Mouse (Mus musculus) retina, adult 2 months (tissue): ENCODE measurements around the gene Exoc3.

Experiments
- DNase-seq: peaks from one replicate; pipeline ENCODE4 v3.0.0-alpha.2; 2012; ENCODE audit warnings: low read depth, low spot score

The Exoc3 gene

GRCm38 (mm10) chr13:74208317-74208985 lies at the start of gene Exoc3:
Gene Exoc3, minus strand, starts transcription at chr13:74208732.
- peak; percentile 80 for DNase-seq

- no peak for DNase-seq
Observed at GRCm38 (mm10) chr13:74246494-74246893, 38.0 kb upstream of the Exoc3 start.

- DNase-seq, result no peak
Observed at GRCm38 (mm10) chr13:74245899-74246231, 37.3 kb upstream of the Exoc3 start.

- DNase-seq, result no peak
Observed at GRCm38 (mm10) chr13:74245214-74245898, 36.8 kb upstream of the Exoc3 start.

- DNase-seq, result no peak
Observed at GRCm38 (mm10) chr13:74237574-74237973, 29.0 kb upstream of the Exoc3 start.

- DNase-seq, result peak; percentile 58
Observed at GRCm38 (mm10) chr13:74220659-74221058, 12.1 kb upstream of the Exoc3 start.

- no peak for DNase-seq
Observed at GRCm38 (mm10) chr13:74218441-74218840, 9.9 kb upstream of the Exoc3 start.

GRCm38 (mm10) chr13:74208986-74209345 lies 434 bp upstream of the Exoc3 start:
- DNase-seq, result no peak

GRCm38 (mm10) chr13:74196451-74196850 lies 12.1 kb downstream of the Exoc3 start:
- DNase-seq, result no peak

GRCm38 (mm10) chr13:74192613-74193012 lies 15.9 kb downstream of the Exoc3 start:
- DNase-seq, result peak; percentile 13

- no peak for DNase-seq
Observed at GRCm38 (mm10) chr13:74183011-74183695, 25.4 kb downstream of the Exoc3 start.

GRCm38 (mm10) chr13:74172036-74172435 lies 36.5 kb downstream of the Exoc3 start:
- DNase-seq, result no peak

GRCm38 (mm10) chr13:74169446-74170164 lies 38.9 kb downstream of the Exoc3 start:
- DNase-seq, result no peak

GRCm38 (mm10) chr13:74167492-74167891 lies 41.0 kb downstream of the Exoc3 start:
- DNase-seq, result no peak

- DNase-seq, result no peak
Observed at GRCm38 (mm10) chr13:74167057-74167413, 41.5 kb downstream of the Exoc3 start.

GRCm38 (mm10) chr13:74166348-74167056 lies 42.0 kb downstream of the Exoc3 start:
- no peak for DNase-seq

GRCm38 (mm10) chr13:74147327-74147726 lies 61.2 kb downstream of the Exoc3 start:
- no peak for DNase-seq

GRCm38 (mm10) chr13:74145983-74146622 lies 62.4 kb downstream of the Exoc3 start:
- no peak for DNase-seq

GRCm38 (mm10) chr13:74144120-74144884 lies 64.2 kb downstream of the Exoc3 start:
- no peak for DNase-seq

- no peak for DNase-seq
Observed at GRCm38 (mm10) chr13:74143282-74143681, 65.2 kb downstream of the Exoc3 start.
